Mouse (Mus musculus) intestine, embryonic 16.5 days (tissue): ENCODE measurements around the gene Golga7b. TPM values are rescaled to one million over a fixed set of nuclear protein-coding genes. Genes with fewer than 3 reads are reported as not detected.

Experiments used
- microRNA-seq: library from miRNA; unstranded; fragments of <30 nt; microRNA quantifications from one replicate; pipeline ENCODE4, GENCODE M21; 2016
- polyA plus RNA-seq: library from polyadenylated mRNA; unstranded; fragments of >200 nt; fragmentation: Nextera tagmentation; extraction: Ambion mirVana; gene quantifications from 2 replicates; pipeline ENCODE4 v1.2.1, GENCODE M21; 2015

The Golga7b gene
- polyA plus RNA-seq, 1 experiment from 2014 or later = 1.2 TPM

Small RNA genes within 50 kb of the gene (microRNA-seq; reads per million reads assigned to microRNA genes)
- not detected for gene Gm26339
- not detected for gene Mir3085

Other genes starting within 250 kb of the Golga7b start
- gene Ankrd2, start 211.6 kb upstream of the Golga7b start, polyA plus RNA-seq = 0.16 TPM in 1 of 2 replicates, not detected in the other
- gene Hoga1, start 202.0 kb upstream of the Golga7b start, polyA plus RNA-seq = 2.2 and 2.7 TPM in 2 replicates
- 0.16 TPM in 1 of 2 replicates, not detected in the other for gene 4933411K16Rik, start 195.3 kb upstream of the Golga7b start, polyA plus RNA-seq
- gene Morn4, start 161.2 kb upstream of the Golga7b start, polyA plus RNA-seq = 13.9 and 15.8 TPM in 2 replicates
- gene Pi4k2a, start 157.1 kb upstream of the Golga7b start, polyA plus RNA-seq = 6.4 and 6.6 TPM in 2 replicates
- 41.5 and 43.8 TPM in 2 replicates for gene Avpi1, start 118.5 kb upstream of the Golga7b start, polyA plus RNA-seq
- 4.4 and 4.6 TPM in 2 replicates for gene Marveld1, start 100.2 kb upstream of the Golga7b start, polyA plus RNA-seq
- gene Zfyve27, start 83.6 kb upstream of the Golga7b start, polyA plus RNA-seq = 19.0 and 20.6 TPM in 2 replicates
- gene Sfrp5, start 45.3 kb upstream of the Golga7b start, polyA plus RNA-seq = 3.5 and 8.3 TPM in 2 replicates
- gene Crtac1, start 184.2 kb downstream of the Golga7b start, polyA plus RNA-seq = 4.8 and 5.6 TPM in 2 replicates